Mouse (Mus musculus): Measurements from ENCODE around the gene 6430548M08Rik. TPM values are rescaled to one million over a fixed set of nuclear protein-coding genes. Genes with fewer than 3 reads are reported as not detected.

The 6430548M08Rik gene
- polyA plus RNA-seq, 1 experiment = 4.9 TPM

DNA sequence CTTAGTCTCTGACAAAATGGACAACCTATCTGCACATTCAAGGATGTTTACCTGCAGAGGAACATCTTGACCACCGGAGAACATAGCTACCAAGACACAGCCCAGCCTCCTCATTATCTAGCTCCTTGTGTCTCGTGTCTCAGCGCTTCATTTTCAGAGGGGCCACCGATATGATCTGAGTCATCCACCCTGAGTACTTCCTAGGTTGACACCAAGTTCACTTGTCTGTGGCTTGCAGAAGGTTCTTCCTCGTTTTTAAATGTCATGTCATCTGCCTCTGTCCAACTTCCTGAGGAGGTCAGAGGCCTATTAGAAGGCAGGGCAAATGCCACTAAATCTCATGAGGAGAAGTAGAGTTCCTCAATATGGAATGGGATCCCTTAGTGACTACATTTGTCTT is 1.4 kb upstream of the 6430548M08Rik start:
- TF ChIP-seq POLR2A (IDR thresholded peaks at IDR 0.05; ENCODE audit: control insufficient read depth, extremely low read depth, insufficient read depth, low read length, poor library complexity) (no peak), CTCF (IDR thresholded peaks at IDR 0.05; ENCODE audit: borderline replicate concordance, control insufficient read depth, extremely low read depth, insufficient read depth, low read length, poor library complexity) (no peak)
- Histone ChIP-seq H3K27ac (ENCODE audit: control insufficient read depth, insufficient read depth, low read length) (no peak overlapping the region), H3K4me1 (replicated peaks; ENCODE audit: control insufficient read depth, insufficient read depth, low read length) (peaks cover 13% of the 10 kb centered on the region), H3K27me3 (ENCODE audit: control insufficient read depth, insufficient read depth, low read length) (peaks cover 12% of the 10 kb centered on the region; the same call in 1 of the 2 replicates), H3K36me3 (ENCODE audit: control insufficient read depth, insufficient read depth, low read length) (no peaks in the 10 kb centered on the region), H3K4me3 (ENCODE audit: control insufficient read depth, insufficient read depth, low read length) (no peak overlapping the region)
- whole genome bisulfite sequencing = 27% methylated on average over 5 of the region's 5 CpGs
- no peak for DNase-seq

DNA sequence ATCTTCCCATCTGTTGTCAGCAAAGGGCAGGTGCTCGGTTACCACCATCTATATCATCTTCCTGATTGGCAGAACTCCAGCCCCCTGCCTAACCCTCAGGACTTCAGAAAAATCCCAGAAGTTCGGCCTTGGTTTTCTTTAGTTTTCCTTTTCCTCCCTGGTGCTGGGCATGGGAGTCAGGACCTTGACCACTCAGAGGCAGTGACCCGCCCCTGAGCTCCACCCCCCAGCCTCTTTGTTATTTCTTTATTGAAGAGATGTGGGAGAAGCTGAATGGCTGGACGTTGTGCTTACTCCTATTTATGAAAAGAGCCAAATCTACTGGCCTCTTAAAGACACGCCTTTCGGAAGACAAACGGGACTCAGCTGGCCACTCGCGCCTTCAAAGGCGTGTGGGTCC is 646 bp upstream of the 6430548M08Rik start:
- no peak for DNase-seq
- TF ChIP-seq POLR2A (IDR thresholded peaks at IDR 0.05; ENCODE audit: control insufficient read depth, extremely low read depth, insufficient read depth, low read length, poor library complexity) = no peak
- no peak for TF ChIP-seq CTCF (IDR thresholded peaks at IDR 0.05; ENCODE audit: borderline replicate concordance, control insufficient read depth, extremely low read depth, insufficient read depth, low read length, poor library complexity)
- H3K4me3 ChIP-seq (ENCODE audit: control insufficient read depth, insufficient read depth, low read length) = peak overlapping the region; percentile 55
- no peak overlapping the region for H3K27ac ChIP-seq (ENCODE audit: control insufficient read depth, insufficient read depth, low read length)
- peaks cover 13% of the 10 kb centered on the region for H3K4me1 ChIP-seq (replicated peaks; ENCODE audit: control insufficient read depth, insufficient read depth, low read length)
- H3K36me3 ChIP-seq (ENCODE audit: control insufficient read depth, insufficient read depth, low read length) = no peaks in the 10 kb centered on the region
- WGBS = 13% methylated on average over 10 of the region's 10 CpGs
- H3K27me3 ChIP-seq (ENCODE audit: control insufficient read depth, insufficient read depth, low read length) = peaks cover 12% of the 10 kb centered on the region; the same call in 1 of the 2 replicates

DNA sequence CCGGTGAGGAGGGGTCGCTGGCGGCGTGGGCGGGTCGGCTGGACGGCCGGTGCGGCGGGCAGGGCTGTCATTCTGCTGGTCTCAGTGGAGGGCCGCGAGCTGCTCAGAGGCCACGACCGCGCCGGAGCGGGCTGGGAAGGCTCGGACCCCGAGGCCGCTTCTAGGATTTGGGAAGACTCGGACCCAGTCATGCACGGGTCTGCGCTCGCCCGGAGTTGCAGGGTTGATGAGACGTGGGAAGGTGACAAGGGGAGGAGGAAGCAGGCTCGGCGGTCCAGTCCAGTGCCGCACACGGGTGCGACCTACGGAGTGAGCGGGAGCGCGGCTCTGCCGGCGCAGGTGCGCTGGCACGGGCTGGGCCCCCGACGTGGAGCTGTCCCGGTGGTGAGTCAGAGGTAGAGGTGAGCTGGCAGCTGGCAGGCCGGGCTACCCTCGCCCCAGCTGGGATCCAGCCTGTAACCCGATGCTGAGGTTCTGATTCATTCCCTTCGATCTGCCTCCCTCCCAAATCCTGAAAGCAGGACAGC is 426 bp downstream of the 6430548M08Rik start:
- TF ChIP-seq CTCF (IDR thresholded peaks at IDR 0.05; ENCODE audit: borderline replicate concordance, control insufficient read depth, extremely low read depth, insufficient read depth, low read length, poor library complexity) (no peak), POLR2A (IDR thresholded peaks at IDR 0.05; ENCODE audit: control insufficient read depth, extremely low read depth, insufficient read depth, low read length, poor library complexity) (no peak)
- WGBS = 3% methylated on average over 46 of the region's 46 CpGs
- H3K27me3 ChIP-seq (ENCODE audit: control insufficient read depth, insufficient read depth, low read length) = peaks cover 12% of the 10 kb centered on the region; the same call in 1 of the 2 replicates
- H3K27ac ChIP-seq (ENCODE audit: control insufficient read depth, insufficient read depth, low read length) = no peak overlapping the region
- peak overlapping the region; percentile 33 for H3K4me3 ChIP-seq (ENCODE audit: control insufficient read depth, insufficient read depth, low read length)
- H3K4me1 ChIP-seq (replicated peaks; ENCODE audit: control insufficient read depth, insufficient read depth, low read length) = peaks cover 13% of the 10 kb centered on the region
- no peak for DNase-seq
- H3K36me3 ChIP-seq (ENCODE audit: control insufficient read depth, insufficient read depth, low read length) = no peaks in the 10 kb centered on the region

DNA sequence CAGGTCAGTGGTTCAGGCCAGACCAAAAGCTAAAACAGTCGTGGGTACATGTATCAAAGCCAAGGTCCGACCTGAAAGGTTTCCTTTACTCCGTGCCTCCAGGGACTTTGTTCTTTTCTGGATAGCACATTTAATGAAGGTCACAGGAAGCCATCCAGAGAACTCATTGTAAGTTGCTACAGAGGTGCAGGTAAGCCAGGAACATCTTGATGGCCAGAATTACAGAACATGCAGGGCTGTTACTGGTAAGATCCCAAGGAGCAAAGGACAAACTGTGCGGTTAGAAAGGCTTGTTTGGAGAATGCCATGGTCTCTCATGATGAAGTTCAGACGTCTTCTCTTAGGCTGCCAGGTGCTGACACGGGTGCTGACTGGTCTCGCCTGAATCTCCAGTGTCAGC is 2.6 kb downstream of the 6430548M08Rik start:
- no peak overlapping the region for H3K4me3 ChIP-seq (ENCODE audit: control insufficient read depth, insufficient read depth, low read length)
- no peak for DNase-seq
- no peaks in the 10 kb centered on the region for H3K36me3 ChIP-seq (ENCODE audit: control insufficient read depth, insufficient read depth, low read length)
- peaks cover 15% of the 10 kb centered on the region for H3K4me1 ChIP-seq (replicated peaks; ENCODE audit: control insufficient read depth, insufficient read depth, low read length)
- H3K27ac ChIP-seq (ENCODE audit: control insufficient read depth, insufficient read depth, low read length) = no peak overlapping the region
- TF ChIP-seq POLR2A (IDR thresholded peaks at IDR 0.05; ENCODE audit: control insufficient read depth, extremely low read depth, insufficient read depth, low read length, poor library complexity) (no peak), CTCF (IDR thresholded peaks at IDR 0.05; ENCODE audit: borderline replicate concordance, control insufficient read depth, extremely low read depth, insufficient read depth, low read length, poor library complexity) (no peak)
- H3K27me3 ChIP-seq (ENCODE audit: control insufficient read depth, insufficient read depth, low read length) = peaks cover 12% of the 10 kb centered on the region; the same call in 1 of the 2 replicates
- WGBS = 86% methylated on average over 7 of the region's 7 CpGs

DNA sequence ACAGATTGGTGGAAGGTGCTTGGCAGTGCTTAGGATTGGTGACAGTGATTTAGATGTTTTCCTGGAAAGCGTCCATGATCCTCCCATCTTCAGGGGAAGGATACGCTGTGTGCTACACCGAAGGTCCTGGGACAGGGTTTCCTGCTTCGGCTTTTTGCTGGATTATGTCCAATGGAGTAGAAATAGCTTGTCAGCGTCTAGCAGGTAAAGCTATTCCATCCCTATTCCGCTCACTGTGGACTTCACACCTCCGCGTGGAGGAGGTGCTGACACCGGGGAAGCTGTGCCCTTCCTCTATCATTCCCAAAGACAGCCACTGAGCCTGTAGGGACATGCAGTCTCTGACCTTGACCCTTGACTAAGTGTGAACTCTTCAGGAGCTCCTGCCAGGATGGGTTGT is 4.2 kb downstream of the 6430548M08Rik start:
- DNase-seq = no peak
- H3K4me1 ChIP-seq (replicated peaks; ENCODE audit: control insufficient read depth, insufficient read depth, low read length) = peaks cover 13% of the 10 kb centered on the region
- H3K4me3 ChIP-seq (ENCODE audit: control insufficient read depth, insufficient read depth, low read length) = no peak overlapping the region
- 87% methylated on average over 9 of the region's 9 CpGs for WGBS
- peaks cover 12% of the 10 kb centered on the region; the same call in 1 of the 2 replicates for H3K27me3 ChIP-seq (ENCODE audit: control insufficient read depth, insufficient read depth, low read length)
- H3K27ac ChIP-seq (ENCODE audit: control insufficient read depth, insufficient read depth, low read length) = no peak overlapping the region
- TF ChIP-seq CTCF (IDR thresholded peaks at IDR 0.05; ENCODE audit: borderline replicate concordance, control insufficient read depth, extremely low read depth, insufficient read depth, low read length, poor library complexity) (no peak), POLR2A (IDR thresholded peaks at IDR 0.05; ENCODE audit: control insufficient read depth, extremely low read depth, insufficient read depth, low read length, poor library complexity) (no peak)
- no peaks in the 10 kb centered on the region for H3K36me3 ChIP-seq (ENCODE audit: control insufficient read depth, insufficient read depth, low read length)

DNA sequence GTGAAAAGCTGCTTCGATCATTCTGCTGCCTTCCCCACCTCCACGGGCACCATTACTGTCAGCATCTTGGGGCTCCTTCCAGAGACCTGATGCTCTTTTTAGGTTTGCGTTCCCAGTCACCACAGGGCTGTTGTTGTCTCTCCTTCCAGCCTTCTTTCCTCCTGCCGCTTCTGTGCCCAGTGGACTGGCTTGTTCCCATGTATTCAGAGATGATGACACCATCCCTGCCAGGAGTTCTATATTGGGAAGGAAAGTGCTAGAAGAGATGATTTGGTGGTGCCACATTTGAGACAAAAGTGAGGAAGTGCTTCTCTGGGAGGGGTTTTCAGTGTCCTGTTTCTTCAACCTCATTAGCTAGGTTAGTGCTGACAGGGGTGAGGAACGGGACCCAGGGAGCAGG is 4.9 kb downstream of the 6430548M08Rik start:
- H3K27ac ChIP-seq (ENCODE audit: control insufficient read depth, insufficient read depth, low read length) = no peak overlapping the region
- H3K4me3 ChIP-seq (ENCODE audit: control insufficient read depth, insufficient read depth, low read length) = no peak overlapping the region
- WGBS = 81% methylated on average over 5 of the region's 5 CpGs
- TF ChIP-seq CTCF (IDR thresholded peaks at IDR 0.05; ENCODE audit: borderline replicate concordance, control insufficient read depth, extremely low read depth, insufficient read depth, low read length, poor library complexity) (no peak), POLR2A (IDR thresholded peaks at IDR 0.05; ENCODE audit: control insufficient read depth, extremely low read depth, insufficient read depth, low read length, poor library complexity) (no peak)
- H3K36me3 ChIP-seq (ENCODE audit: control insufficient read depth, insufficient read depth, low read length) = no peaks in the 10 kb centered on the region
- peaks cover 10% of the 10 kb centered on the region for H3K4me1 ChIP-seq (replicated peaks; ENCODE audit: control insufficient read depth, insufficient read depth, low read length)
- DNase-seq = no peak
- H3K27me3 ChIP-seq (ENCODE audit: control insufficient read depth, insufficient read depth, low read length) = peaks cover 12% of the 10 kb centered on the region; the same call in 1 of the 2 replicates

DNA sequence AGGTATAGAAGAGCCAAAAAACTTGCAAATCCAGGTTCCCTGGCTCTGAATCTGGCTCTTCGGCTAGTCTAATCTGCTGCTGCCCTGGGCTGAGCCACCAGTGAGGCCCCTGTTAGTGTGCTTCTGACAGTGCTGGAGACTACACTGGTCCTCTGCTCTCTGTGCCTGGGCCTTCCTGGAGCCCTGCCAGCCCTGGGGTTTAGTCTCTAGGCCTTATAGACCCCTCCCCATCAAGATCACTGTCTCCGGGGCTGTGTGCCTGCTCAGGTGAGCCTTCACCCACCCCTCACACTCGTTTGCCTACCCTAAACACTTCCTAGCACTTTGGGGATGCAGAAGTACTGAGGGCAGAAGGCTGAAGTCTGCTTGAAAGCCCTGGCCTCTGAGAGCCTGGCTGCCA is 5.5 kb downstream of the 6430548M08Rik start:
- H3K36me3 ChIP-seq (ENCODE audit: control insufficient read depth, insufficient read depth, low read length) = no peaks in the 10 kb centered on the region
- H3K4me3 ChIP-seq (ENCODE audit: control insufficient read depth, insufficient read depth, low read length) = no peak overlapping the region
- H3K27me3 ChIP-seq (ENCODE audit: control insufficient read depth, insufficient read depth, low read length) = peaks cover 11% of the 10 kb centered on the region; the same call in 1 of the 2 replicates
- peaks cover 6% of the 10 kb centered on the region for H3K4me1 ChIP-seq (replicated peaks; ENCODE audit: control insufficient read depth, insufficient read depth, low read length)
- TF ChIP-seq POLR2A (IDR thresholded peaks at IDR 0.05; ENCODE audit: control insufficient read depth, extremely low read depth, insufficient read depth, low read length, poor library complexity) = no peak
- no peak for TF ChIP-seq CTCF (IDR thresholded peaks at IDR 0.05; ENCODE audit: borderline replicate concordance, control insufficient read depth, extremely low read depth, insufficient read depth, low read length, poor library complexity)
- DNase-seq = no peak
- H3K27ac ChIP-seq (ENCODE audit: control insufficient read depth, insufficient read depth, low read length) = no peak overlapping the region
- 68% methylated on average over 3 of the region's 3 CpGs for WGBS

All from thymus, adult 2 months (tissue).